Mouse (Mus musculus): ENCODE measurements around the gene Gm49336. TPM values are rescaled to one million over a fixed set of nuclear protein-coding genes. Genes with fewer than 3 reads are reported as not detected.

The Gm49336 gene
- polyA plus RNA-seq, 1 experiment from 2014 or later: 61.0 TPM

DNA sequence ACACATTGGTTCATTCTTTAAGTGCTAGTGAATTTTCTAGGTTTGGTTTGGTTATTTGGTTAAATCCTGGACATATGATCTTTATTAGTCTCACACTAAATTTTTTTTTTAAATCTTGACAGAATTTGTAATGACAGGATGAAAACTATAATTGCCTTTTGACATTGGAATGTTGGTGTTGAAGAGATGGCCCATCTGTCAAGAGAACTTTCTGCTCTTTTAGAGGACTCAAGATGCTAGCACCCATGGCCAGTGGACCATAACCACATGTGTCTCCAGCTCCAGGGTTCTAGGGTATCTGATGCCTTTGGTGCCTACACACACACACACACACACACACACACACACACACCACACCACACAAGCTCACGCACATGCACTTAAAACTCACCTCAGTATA is 6.5 kb upstream of the Gm49336 start:
- Histone ChIP-seq H3K4me3 (no peak overlapping the region), H3K9me3 (replicated peaks) (no peaks in the 10 kb centered on the region), H3K4me1 (peaks cover 9% of the 10 kb centered on the region; the same call in 1 of the 2 replicates), H3K27ac (replicated peaks) (no peak overlapping the region), H3K27me3 (ENCODE audit: low read depth, poor library complexity, severe bottlenecking) (no peaks in the 10 kb centered on the region), H3K36me3 (no peaks in the 10 kb centered on the region)
- WGBS: 93% methylated on average over 1 of the region's 1 CpGs
- DNase-seq (ENCODE audit: low spot score): no peak

DNA sequence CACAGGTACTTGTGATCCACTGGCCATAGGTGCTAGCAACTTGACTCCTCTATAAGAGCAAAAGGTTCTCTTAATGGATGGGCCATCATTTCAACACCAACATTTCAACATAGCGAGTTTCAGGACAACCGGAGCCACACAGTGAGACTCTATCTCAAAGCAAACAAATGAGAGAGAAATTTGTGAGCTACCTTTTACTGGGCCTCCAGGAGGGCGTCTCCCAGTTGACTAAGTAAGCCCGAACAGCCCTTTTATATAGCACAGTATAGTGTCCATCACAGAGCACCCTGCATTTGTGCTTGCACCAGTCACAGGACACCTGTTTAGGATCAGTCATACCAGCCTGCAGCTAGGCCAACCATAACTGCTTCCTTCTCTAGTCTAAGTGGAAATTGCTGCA is 5.8 kb upstream of the Gm49336 start:
- 89% methylated on average over 4 of the region's 4 CpGs for WGBS

DNA sequence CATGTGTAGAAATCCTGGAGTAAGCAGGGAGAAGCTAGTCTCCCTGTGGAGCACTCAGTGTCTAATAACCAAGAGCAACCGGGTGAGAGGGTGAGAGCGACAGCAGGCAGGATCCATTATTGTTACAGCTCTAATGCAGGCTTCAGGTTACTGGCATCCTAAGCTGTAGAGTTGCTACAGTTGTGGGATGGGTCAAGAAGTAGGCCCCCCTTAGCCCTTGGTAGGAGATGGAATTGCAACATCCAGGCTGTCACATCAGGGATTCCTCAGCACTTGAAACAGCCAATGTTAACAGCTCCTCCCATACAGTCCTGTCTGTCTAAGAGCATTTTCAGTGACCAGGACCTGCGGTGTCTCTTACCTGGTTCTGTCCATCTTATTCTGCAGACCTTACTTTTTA is 5.0 kb upstream of the Gm49336 start:
- Histone ChIP-seq H3K36me3 (no peaks in the 10 kb centered on the region), H3K27ac (replicated peaks) (no peak overlapping the region), H3K4me1 (peaks cover 10% of the 10 kb centered on the region), H3K27me3 (ENCODE audit: low read depth, poor library complexity, severe bottlenecking) (no peaks in the 10 kb centered on the region), H3K9me3 (replicated peaks) (no peaks in the 10 kb centered on the region), H3K4me3 (no peak overlapping the region)
- DNase-seq (ENCODE audit: low spot score): no peak
- 43% methylated on average over 3 of the region's 3 CpGs for WGBS

More for the DNA sequence above, 5.8 kb upstream of the Gm49336 start:
- H3K4me3 ChIP-seq: no peak overlapping the region
- no peak for DNase-seq (ENCODE audit: low spot score)
- no peak overlapping the region for H3K27ac ChIP-seq (replicated peaks)
- H3K4me1 ChIP-seq: peaks cover 11% of the 10 kb centered on the region
- H3K27me3 ChIP-seq (ENCODE audit: low read depth, poor library complexity, severe bottlenecking): no peaks in the 10 kb centered on the region
- H3K36me3 ChIP-seq: no peaks in the 10 kb centered on the region
- no peaks in the 10 kb centered on the region for H3K9me3 ChIP-seq (replicated peaks)

DNA sequence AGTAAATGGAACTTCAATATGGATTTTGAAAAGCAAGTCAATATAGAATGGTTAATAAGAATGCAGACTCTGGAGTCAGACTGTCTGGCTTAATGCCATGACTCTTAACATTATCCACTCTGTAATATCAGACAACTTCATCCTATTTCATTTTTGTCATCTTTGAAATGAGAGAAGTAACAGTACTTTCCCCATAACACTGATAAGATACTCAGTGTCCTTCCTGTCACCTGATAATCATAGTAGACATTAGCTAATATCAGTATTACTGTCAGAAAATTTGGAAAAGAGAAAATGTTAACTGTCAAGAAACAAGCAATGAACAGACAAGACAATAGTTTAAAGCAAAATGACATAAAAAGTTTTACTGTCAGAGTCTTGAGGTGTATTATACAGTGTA is 3.5 kb upstream of the Gm49336 start:
- Histone ChIP-seq H3K4me1 (peaks cover 18% of the 10 kb centered on the region), H3K27me3 (ENCODE audit: low read depth, poor library complexity, severe bottlenecking) (no peaks in the 10 kb centered on the region), H3K9me3 (replicated peaks) (no peaks in the 10 kb centered on the region), H3K27ac (replicated peaks) (no peak overlapping the region), H3K36me3 (no peaks in the 10 kb centered on the region), H3K4me3 (no peak overlapping the region)
- no peak for DNase-seq (ENCODE audit: low spot score)

DNA sequence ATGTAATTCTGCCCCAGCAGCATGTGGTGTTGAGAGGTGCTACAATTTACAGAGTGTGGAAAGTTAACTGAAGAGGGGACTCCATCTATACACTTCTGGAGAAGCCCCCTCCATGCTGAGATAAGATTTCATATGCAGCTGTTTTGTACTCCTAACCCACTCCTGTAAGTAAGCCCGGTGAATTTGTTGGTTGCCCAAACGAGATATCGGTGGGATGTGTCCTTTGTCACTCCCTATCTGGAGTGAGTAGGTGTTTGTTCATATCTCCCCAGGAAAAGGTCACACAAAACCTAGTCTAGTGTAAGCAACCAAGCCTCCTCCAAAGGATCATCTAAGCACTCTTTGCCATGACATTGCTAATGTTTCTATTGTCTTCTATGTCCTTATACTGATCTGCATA is 2.2 kb upstream of the Gm49336 start:
- H3K27me3 ChIP-seq (ENCODE audit: low read depth, poor library complexity, severe bottlenecking): no peaks in the 10 kb centered on the region
- H3K36me3 ChIP-seq: no peaks in the 10 kb centered on the region
- 85% methylated on average over 3 of the region's 3 CpGs for WGBS
- peaks cover 27% of the 10 kb centered on the region for H3K4me1 ChIP-seq
- no peak overlapping the region for H3K27ac ChIP-seq (replicated peaks)
- no peaks in the 10 kb centered on the region for H3K9me3 ChIP-seq (replicated peaks)
- DNase-seq (ENCODE audit: low spot score): no peak
- H3K4me3 ChIP-seq: no peak overlapping the region

DNA sequence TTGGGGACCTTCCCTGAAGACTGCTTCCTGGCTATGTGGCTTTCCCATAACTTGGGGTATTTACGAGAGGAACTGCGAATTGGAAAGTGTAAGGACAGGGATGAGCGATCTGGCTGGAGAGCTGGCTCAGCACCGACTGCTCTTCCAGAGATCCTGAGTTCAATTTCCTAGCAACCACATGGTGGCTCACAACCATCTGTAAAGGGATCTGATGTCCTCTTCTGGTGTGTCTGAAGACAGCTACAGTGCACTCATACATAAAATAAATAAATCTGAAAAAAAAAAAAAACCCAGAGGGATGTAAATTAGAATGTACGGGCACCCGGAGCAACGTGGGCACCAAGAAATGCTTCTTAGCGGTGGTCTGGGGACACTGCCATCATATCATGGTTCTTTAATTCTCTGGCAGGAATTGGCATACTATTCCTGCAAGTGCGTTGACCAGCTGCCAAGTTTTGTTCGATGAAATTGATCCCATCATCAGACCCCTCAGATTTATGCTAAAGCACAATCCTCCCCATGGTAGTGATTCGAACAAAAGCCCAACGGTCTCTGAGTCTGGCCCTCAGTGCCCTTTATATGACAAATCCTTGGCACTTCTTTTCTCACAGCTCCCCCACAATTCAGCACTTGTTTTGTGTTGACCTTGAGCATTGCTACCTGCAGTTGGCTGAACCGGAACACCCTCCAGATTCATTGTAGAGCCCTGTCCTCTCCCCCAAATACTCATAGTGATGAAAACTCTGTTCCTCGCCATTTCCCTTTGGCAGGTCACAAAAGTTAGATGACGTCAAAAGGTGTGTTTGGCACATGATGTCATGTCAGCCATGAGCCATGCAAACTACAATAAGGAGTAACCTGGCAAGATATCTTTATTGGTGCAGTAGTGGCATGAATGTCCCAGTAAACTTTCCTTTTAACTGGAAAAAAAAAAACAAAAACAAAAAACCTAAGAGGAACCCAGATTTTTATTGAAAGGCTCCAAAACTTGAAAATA is 995 bp upstream of the Gm49336 start:
- peaks cover 27% of the 10 kb centered on the region for H3K4me1 ChIP-seq
- H3K9me3 ChIP-seq (replicated peaks): no peaks in the 10 kb centered on the region
- H3K36me3 ChIP-seq: 0 out of 2 replicates have a peak, but pooled peaks cover 5% of the 10 kb centered on the region
- H3K4me3 ChIP-seq: peak overlapping the region; percentile 94
- WGBS: 21% methylated on average over 15 of the region's 15 CpGs
- no peak for DNase-seq (ENCODE audit: low spot score)
- H3K27ac ChIP-seq (replicated peaks): peak overlapping the region; percentile 96
- H3K27me3 ChIP-seq (ENCODE audit: low read depth, poor library complexity, severe bottlenecking): no peaks in the 10 kb centered on the region

DNA sequence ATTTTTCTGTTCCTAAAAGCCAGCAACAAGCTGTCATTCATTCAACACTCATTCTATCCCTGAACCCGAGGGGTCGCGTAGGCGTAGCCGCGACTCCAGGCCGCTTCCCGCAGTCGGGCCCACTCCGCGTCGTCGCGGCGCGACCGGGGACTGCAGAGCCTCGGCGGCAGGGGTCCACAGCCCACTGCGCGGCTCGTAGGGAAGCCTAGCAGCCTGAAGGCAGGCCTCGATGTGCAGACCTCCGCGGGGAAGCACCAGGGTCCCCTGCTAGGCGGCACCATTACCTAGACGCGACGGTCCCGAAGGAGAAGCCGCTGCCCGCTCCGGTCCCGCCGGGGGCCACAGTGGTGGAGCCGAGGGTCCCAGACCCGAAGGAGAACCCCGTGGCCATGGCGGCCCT is 428 bp downstream of the Gm49336 start:
- peak overlapping the region; percentile 94 for H3K4me3 ChIP-seq

DNA sequence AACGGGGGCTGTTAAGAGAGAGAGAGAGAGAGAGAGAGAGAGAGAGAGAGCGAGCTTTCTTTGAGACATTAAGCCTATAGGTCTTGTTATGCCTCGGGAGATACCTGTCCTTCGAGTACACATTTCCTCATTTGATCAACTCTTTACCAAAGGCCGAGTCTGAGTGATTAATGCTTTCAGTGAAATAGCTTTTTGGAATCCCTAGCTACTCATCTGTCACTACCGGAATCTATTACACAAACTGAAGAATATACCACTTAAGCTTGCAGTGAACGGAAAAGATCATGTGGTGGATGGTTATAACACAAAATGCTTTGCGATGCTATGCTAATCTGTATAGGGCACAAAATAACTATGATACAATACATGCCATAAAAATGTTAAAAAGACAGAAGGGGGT is 941 bp downstream of the Gm49336 start:
- 35% methylated on average over 8 of the region's 8 CpGs for WGBS
- H3K27ac ChIP-seq (replicated peaks): peak overlapping the region; percentile 96
- H3K4me1 ChIP-seq: peaks cover 23% of the 10 kb centered on the region
- H3K27me3 ChIP-seq (ENCODE audit: low read depth, poor library complexity, severe bottlenecking): no peaks in the 10 kb centered on the region
- H3K4me3 ChIP-seq: peak overlapping the region; percentile 94
- no peak for DNase-seq (ENCODE audit: low spot score)
- no peaks in the 10 kb centered on the region for H3K9me3 ChIP-seq (replicated peaks)
- peaks cover 19% of the 10 kb centered on the region for H3K36me3 ChIP-seq

More for the DNA sequence above, 428 bp downstream of the Gm49336 start:
- H3K27ac ChIP-seq (replicated peaks): peak overlapping the region; percentile 96
- H3K36me3 ChIP-seq: peaks cover 15% of the 10 kb centered on the region
- DNase-seq (ENCODE audit: low spot score): no peak
- H3K4me1 ChIP-seq: peaks cover 23% of the 10 kb centered on the region
- WGBS: under 1% methylated on average over 39 of the region's 39 CpGs
- no peaks in the 10 kb centered on the region for H3K27me3 ChIP-seq (ENCODE audit: low read depth, poor library complexity, severe bottlenecking)
- H3K9me3 ChIP-seq (replicated peaks): no peaks in the 10 kb centered on the region

DNA sequence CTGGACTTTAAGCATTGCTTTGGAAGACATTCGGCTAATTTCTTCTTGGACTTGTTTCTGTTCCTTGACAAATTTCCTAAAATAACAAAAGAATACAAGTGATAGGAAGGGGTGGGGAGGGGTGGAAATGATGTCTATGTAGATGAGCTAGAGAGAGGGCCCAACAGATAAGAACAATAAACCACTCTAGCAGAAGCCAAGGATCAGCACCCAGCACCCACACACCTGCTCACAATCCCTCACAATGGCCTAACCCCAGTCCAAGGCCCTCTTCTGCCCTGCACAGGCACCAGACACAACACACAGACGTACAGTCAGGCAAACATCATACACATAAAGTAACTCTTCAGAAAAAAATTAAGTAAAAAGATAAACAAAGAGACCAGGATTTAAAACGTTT is 12.8 kb downstream of the Gm49336 start:
- Histone ChIP-seq H3K27me3 (ENCODE audit: low read depth, poor library complexity, severe bottlenecking) (no peaks in the 10 kb centered on the region), H3K36me3 (peaks cover 96% of the 10 kb centered on the region)
- WGBS: 92% methylated on average over 3 of the region's 3 CpGs

DNA sequence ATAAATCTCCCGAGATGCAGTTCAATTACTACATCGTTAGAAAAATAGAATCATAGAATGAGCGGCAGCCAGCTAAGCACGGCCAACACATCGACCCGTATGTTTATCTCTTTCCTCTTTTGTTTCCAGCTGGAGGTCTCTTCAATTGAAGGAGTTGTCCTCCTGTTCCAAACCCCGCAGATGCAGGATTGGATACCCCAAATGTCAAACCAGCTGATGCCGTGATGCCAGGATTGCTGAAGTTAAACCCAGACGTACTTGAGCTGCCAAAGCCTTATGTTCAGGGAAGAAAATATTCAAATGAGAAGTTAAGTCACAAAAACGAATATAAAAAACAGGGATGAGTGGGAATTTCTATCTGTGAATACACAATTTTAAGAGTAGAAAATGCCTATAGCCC is 31.4 kb downstream of the Gm49336 start:
- Histone ChIP-seq H3K4me1 (no peaks in the 10 kb centered on the region), H3K27ac (replicated peaks) (no peak overlapping the region), H3K27me3 (ENCODE audit: low read depth, poor library complexity, severe bottlenecking) (no peaks in the 10 kb centered on the region), H3K36me3 (peaks cover 61% of the 10 kb centered on the region), H3K4me3 (no peak overlapping the region), H3K9me3 (replicated peaks) (no peaks in the 10 kb centered on the region)
- no peak for DNase-seq (ENCODE audit: low spot score)
- 94% methylated on average over 10 of the region's 10 CpGs for WGBS

More for the DNA sequence above, 12.8 kb downstream of the Gm49336 start:
- Histone ChIP-seq H3K4me3 (no peak overlapping the region), H3K4me1 (no peaks in the 10 kb centered on the region), H3K9me3 (replicated peaks) (no peaks in the 10 kb centered on the region), H3K27ac (replicated peaks) (no peak overlapping the region)
- DNase-seq (ENCODE audit: low spot score): no peak

DNA sequence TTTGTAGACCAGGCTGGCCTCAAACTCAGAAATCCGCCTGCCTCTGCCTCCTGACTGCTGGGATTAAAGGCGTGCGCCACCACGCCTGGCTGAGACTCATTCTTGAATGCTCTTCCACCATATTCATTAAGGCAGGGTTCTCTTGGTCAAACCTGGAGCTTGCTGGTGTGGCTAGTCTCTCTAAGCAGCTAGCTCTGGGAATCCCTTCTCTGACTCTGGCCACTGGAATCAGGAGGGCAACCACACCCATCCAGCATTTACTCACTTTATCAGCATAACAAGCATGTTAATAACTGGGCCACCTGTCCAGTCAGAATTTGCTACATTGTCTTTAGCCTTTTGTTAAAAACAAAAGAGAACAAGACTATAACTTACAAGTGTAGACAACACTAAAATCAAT is 33.7 kb downstream of the Gm49336 start:
- WGBS: 97% methylated on average over 4 of the region's 4 CpGs

DNA sequence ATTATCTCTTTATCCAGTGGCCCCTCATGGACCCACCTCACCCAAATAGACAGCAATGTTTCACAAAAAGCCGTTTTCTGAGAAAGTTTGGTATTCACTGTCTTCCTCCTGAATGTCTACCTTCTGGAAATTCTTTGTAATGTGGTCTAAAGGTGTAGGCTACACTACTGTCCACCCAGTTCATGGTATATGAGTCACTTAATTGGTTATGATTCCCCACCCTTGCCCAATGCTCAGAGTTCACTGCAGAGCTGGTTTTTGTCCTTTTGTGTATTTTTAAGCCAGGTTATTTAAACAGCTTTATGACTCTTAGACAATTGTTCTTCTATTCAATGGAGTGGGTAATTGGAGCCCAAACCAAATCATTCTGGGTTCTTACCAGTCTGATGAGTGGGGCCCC is 35.2 kb downstream of the Gm49336 start:
- H3K27me3 ChIP-seq (ENCODE audit: low read depth, poor library complexity, severe bottlenecking): no peaks in the 10 kb centered on the region
- H3K4me1 ChIP-seq: no peaks in the 10 kb centered on the region
- H3K36me3 ChIP-seq: peaks cover 51% of the 10 kb centered on the region
- no peaks in the 10 kb centered on the region for H3K9me3 ChIP-seq (replicated peaks)
- H3K4me3 ChIP-seq: no peak overlapping the region
- 86% methylated on average over 1 of the region's 1 CpGs for WGBS
- no peak overlapping the region for H3K27ac ChIP-seq (replicated peaks)
- no peak for DNase-seq (ENCODE audit: low spot score)

More for the DNA sequence above, 33.7 kb downstream of the Gm49336 start:
- Histone ChIP-seq H3K4me1 (no peaks in the 10 kb centered on the region), H3K27me3 (ENCODE audit: low read depth, poor library complexity, severe bottlenecking) (no peaks in the 10 kb centered on the region), H3K36me3 (peaks cover 57% of the 10 kb centered on the region), H3K27ac (replicated peaks) (no peak overlapping the region), H3K4me3 (no peak overlapping the region), H3K9me3 (replicated peaks) (no peaks in the 10 kb centered on the region)
- no peak for DNase-seq (ENCODE audit: low spot score)

DNA sequence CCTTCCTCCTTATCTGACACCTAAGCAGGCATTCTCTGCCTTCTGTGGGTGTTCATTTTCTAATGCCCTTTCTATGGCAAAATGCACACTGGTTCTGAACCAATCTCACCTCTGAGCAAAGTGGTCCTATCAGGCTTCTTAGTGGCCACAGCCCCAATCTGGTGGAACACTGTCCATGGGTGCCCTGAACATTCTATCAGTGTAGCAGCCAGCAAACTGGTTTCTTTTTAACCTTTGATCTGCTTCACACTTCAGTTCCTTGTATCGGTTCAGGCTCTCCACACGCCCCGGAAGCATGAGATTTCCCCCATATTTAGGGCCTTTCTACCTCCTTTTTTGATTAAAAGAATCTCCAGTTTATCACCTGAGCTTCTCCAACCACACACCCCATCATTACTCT is 36.3 kb downstream of the Gm49336 start:
- DNase-seq (ENCODE audit: low spot score): no peak
- Histone ChIP-seq H3K9me3 (replicated peaks) (no peaks in the 10 kb centered on the region), H3K27me3 (ENCODE audit: low read depth, poor library complexity, severe bottlenecking) (no peaks in the 10 kb centered on the region), H3K4me3 (no peak overlapping the region), H3K4me1 (no peaks in the 10 kb centered on the region), H3K36me3 (peaks cover 41% of the 10 kb centered on the region), H3K27ac (replicated peaks) (no peak overlapping the region)
- 98% methylated on average over 3 of the region's 3 CpGs for WGBS

All from midbrain, embryonic 10.5 days (tissue).